Mouse (Mus musculus): ENCODE results near the gene Cdh15. TPM values are rescaled to one million over a fixed set of nuclear protein-coding genes. Genes with fewer than 3 reads are reported as not detected.
A peak's percentile ranks its signal among the peaks of the same experiment; 100 is the strongest.

Gene Cdh15
- polyA plus RNA-seq, 1 experiment from 2014 or later: 0.17 TPM

GRCm38 (mm10) chr8:122898018-122898417 is 50.3 kb downstream of the Cdh15 start:
- Histone ChIP-seq H3K4me3 (no peak overlapping the region), H3K27me3 (replicated peaks) (no peaks in the 10 kb centered on the region), H3K9me3 (replicated peaks) (no peaks in the 10 kb centered on the region), H3K27ac (no peak overlapping the region), H3K9ac (no peak overlapping the region), H3K4me2 (no peak overlapping the region), H3K36me3 (peaks cover 90% of the 10 kb centered on the region), H3K4me1 (peaks cover 12% of the 10 kb centered on the region; the same call in 1 of the 2 replicates)
- 54% methylated on average over 4 of the region's 4 CpGs for WGBS (ENCODE audit: insufficient replicate concordance)
- ATAC-seq: no peak

GRCm38 (mm10) chr8:122898473-122898872 is 50.7 kb downstream of the Cdh15 start:
- Histone ChIP-seq H3K9ac (no peak overlapping the region), H3K36me3 (peaks cover 85% of the 10 kb centered on the region), H3K9me3 (replicated peaks) (no peaks in the 10 kb centered on the region), H3K4me1 (peaks cover 12% of the 10 kb centered on the region; the same call in 1 of the 2 replicates), H3K4me3 (no peak overlapping the region), H3K4me2 (no peak overlapping the region), H3K27ac (no peak overlapping the region), H3K27me3 (replicated peaks) (no peaks in the 10 kb centered on the region)
- 90% methylated on average over 12 of the region's 12 CpGs for WGBS (ENCODE audit: insufficient replicate concordance)
- ATAC-seq: no peak

- Histone ChIP-seq H3K27me3 (replicated peaks) (no peaks in the 10 kb centered on the region), H3K36me3 (peaks cover 84% of the 10 kb centered on the region), H3K9me3 (replicated peaks) (no peaks in the 10 kb centered on the region), H3K4me2 (no peak overlapping the region), H3K27ac (no peak overlapping the region), H3K4me1 (peaks cover 12% of the 10 kb centered on the region; the same call in 1 of the 2 replicates), H3K9ac (no peak overlapping the region), H3K4me3 (no peak overlapping the region)
- no peak for ATAC-seq
- 75% methylated on average over 5 of the region's 5 CpGs for WGBS (ENCODE audit: insufficient replicate concordance)
Measured at GRCm38 (mm10) chr8:122899085-122899484, 51.3 kb downstream of the Cdh15 start.

GRCm38 (mm10) chr8:122901476-122901875 is 53.7 kb downstream of the Cdh15 start:
- 88% methylated on average over 7 of the region's 7 CpGs for WGBS (ENCODE audit: insufficient replicate concordance)
- Histone ChIP-seq H3K9ac (no peak overlapping the region), H3K4me2 (no peak overlapping the region), H3K9me3 (replicated peaks) (no peaks in the 10 kb centered on the region), H3K4me1 (peaks cover 24% of the 10 kb centered on the region), H3K36me3 (peaks cover 77% of the 10 kb centered on the region), H3K27me3 (replicated peaks) (no peaks in the 10 kb centered on the region), H3K27ac (no peak overlapping the region), H3K4me3 (no peak overlapping the region)
- ATAC-seq: no peak

GRCm38 (mm10) chr8:122901892-122902515 is 54.2 kb downstream of the Cdh15 start:
- Histone ChIP-seq H3K4me3 (no peak overlapping the region), H3K4me1 (peaks cover 29% of the 10 kb centered on the region), H3K9ac (no peak overlapping the region), H3K27me3 (replicated peaks) (no peaks in the 10 kb centered on the region), H3K27ac (no peak overlapping the region), H3K9me3 (replicated peaks) (no peaks in the 10 kb centered on the region), H3K4me2 (no peak overlapping the region), H3K36me3 (peaks cover 75% of the 10 kb centered on the region)
- 85% methylated on average over 8 of the region's 8 CpGs for WGBS (ENCODE audit: insufficient replicate concordance)
- ATAC-seq: no peak

GRCm38 (mm10) chr8:122902581-122902980 is 54.8 kb downstream of the Cdh15 start:
- ATAC-seq: no peak
- Histone ChIP-seq H3K9me3 (replicated peaks) (no peaks in the 10 kb centered on the region), H3K4me1 (peaks cover 30% of the 10 kb centered on the region), H3K27me3 (replicated peaks) (no peaks in the 10 kb centered on the region), H3K27ac (no peak overlapping the region), H3K4me2 (no peak overlapping the region), H3K9ac (no peak overlapping the region), H3K36me3 (peaks cover 75% of the 10 kb centered on the region), H3K4me3 (no peak overlapping the region)
- 82% methylated on average over 3 of the region's 3 CpGs for WGBS (ENCODE audit: insufficient replicate concordance)

- Histone ChIP-seq H3K4me2 (no peak overlapping the region), H3K4me3 (no peak overlapping the region), H3K9ac (no peak overlapping the region), H3K27ac (no peak overlapping the region), H3K27me3 (replicated peaks) (no peaks in the 10 kb centered on the region), H3K9me3 (replicated peaks) (no peaks in the 10 kb centered on the region), H3K4me1 (peaks cover 30% of the 10 kb centered on the region), H3K36me3 (peaks cover 75% of the 10 kb centered on the region)
- 85% methylated on average over 5 of the region's 5 CpGs for WGBS (ENCODE audit: insufficient replicate concordance)
- no peak for ATAC-seq
Measured at GRCm38 (mm10) chr8:122903002-122903401, 55.2 kb downstream of the Cdh15 start.

GRCm38 (mm10) chr8:122904496-122904895 is 56.7 kb downstream of the Cdh15 start:
- Histone ChIP-seq H3K27me3 (replicated peaks) (no peaks in the 10 kb centered on the region), H3K4me2 (no peak overlapping the region), H3K27ac (no peak overlapping the region), H3K9me3 (replicated peaks) (no peaks in the 10 kb centered on the region), H3K4me3 (no peak overlapping the region), H3K9ac (no peak overlapping the region), H3K36me3 (peaks cover 71% of the 10 kb centered on the region), H3K4me1 (peaks cover 26% of the 10 kb centered on the region)
- ATAC-seq: no peak
- 88% methylated on average over 11 of the region's 11 CpGs for WGBS (ENCODE audit: insufficient replicate concordance)

GRCm38 (mm10) chr8:122905346-122905745 is 57.6 kb downstream of the Cdh15 start:
- Histone ChIP-seq H3K27me3 (replicated peaks) (no peaks in the 10 kb centered on the region), H3K4me1 (peaks cover 26% of the 10 kb centered on the region), H3K27ac (no peak overlapping the region), H3K36me3 (peaks cover 63% of the 10 kb centered on the region), H3K9me3 (replicated peaks) (no peaks in the 10 kb centered on the region), H3K4me2 (no peak overlapping the region), H3K9ac (no peak overlapping the region), H3K4me3 (no peak overlapping the region)
- 78% methylated on average over 4 of the region's 4 CpGs for whole genome bisulfite sequencing (ENCODE audit: insufficient replicate concordance)
- ATAC-seq: no peak

- no peak overlapping the region for H3K4me2 ChIP-seq
- no peaks in the 10 kb centered on the region for H3K9me3 ChIP-seq (replicated peaks)
- ATAC-seq: peak; percentile 65
- H3K27me3 ChIP-seq (replicated peaks): no peaks in the 10 kb centered on the region
- no peak overlapping the region for H3K9ac ChIP-seq
- WGBS (ENCODE audit: insufficient replicate concordance): 36% methylated on average over 6 of the region's 6 CpGs
- H3K27ac ChIP-seq: no peak overlapping the region
- H3K4me3 ChIP-seq: no peak overlapping the region
- H3K36me3 ChIP-seq: peaks cover 58% of the 10 kb centered on the region
- peaks cover 26% of the 10 kb centered on the region for H3K4me1 ChIP-seq
Measured at GRCm38 (mm10) chr8:122906463-122907021, 58.8 kb downstream of the Cdh15 start.

GRCm38 (mm10) chr8:122912150-122912549 is 64.4 kb downstream of the Cdh15 start:
- Histone ChIP-seq H3K9me3 (replicated peaks) (no peaks in the 10 kb centered on the region), H3K4me3 (no peak overlapping the region), H3K27me3 (replicated peaks) (no peaks in the 10 kb centered on the region), H3K9ac (no peak overlapping the region), H3K4me1 (peaks cover 6% of the 10 kb centered on the region), H3K4me2 (no peak overlapping the region), H3K27ac (no peak overlapping the region), H3K36me3 (peaks cover 66% of the 10 kb centered on the region)
- 57% methylated on average over 3 of the region's 3 CpGs for WGBS (ENCODE audit: insufficient replicate concordance)
- ATAC-seq: no peak

- Histone ChIP-seq H3K4me2 (no peak overlapping the region), H3K27me3 (replicated peaks) (no peaks in the 10 kb centered on the region), H3K36me3 (peaks cover 59% of the 10 kb centered on the region)
Measured at GRCm38 (mm10) chr8:122912871-122913270, 65.1 kb downstream of the Cdh15 start.

More at GRCm38 (mm10) chr8:122912871-122913270, 65.1 kb downstream of the Cdh15 start:
- ATAC-seq: no peak
- H3K9me3 ChIP-seq (replicated peaks): no peaks in the 10 kb centered on the region
- no peak overlapping the region for H3K27ac ChIP-seq
- 73% methylated on average over 4 of the region's 4 CpGs for WGBS (ENCODE audit: insufficient replicate concordance)
- H3K4me1 ChIP-seq: peaks cover 13% of the 10 kb centered on the region
- H3K9ac ChIP-seq: no peak overlapping the region
- H3K4me3 ChIP-seq: no peak overlapping the region

All from liver, embryonic 12.5 days (tissue).